Comparison of ENCODE assay signal across 34 mouse cellular contexts in genomic region chr12:110705419-110705818, GRCm38 (mm10). TPM values are rescaled to one million over a fixed set of nuclear protein-coding genes. Genes with fewer than 3 reads are reported as not detected.
"Had no signal": no experiment of that assay in that cellular context is flagged by ENCODE, and none has a peak within 500 bp of the region (broad histone marks: within the 10 kb centered on the region; RNA-seq: fewer than 3 reads in every experiment).

No protein-coding gene starts in this region.

RNA-seq across cellular contexts. Expression of gene 1700001K19Rik, which starts 23.0 kb away (rescaled TPM):
- total RNA-seq: left cerebral cortex, adult 2 months; left cerebral cortex, adult 8-10 months; left cerebral cortex, postnatal 10 days; left cerebral cortex, postnatal 14 days; left cerebral cortex, postnatal 25 days; left cerebral cortex, postnatal 36 days; left cerebral cortex, postnatal 4 days; liver, adult 2 months; megakaryocyte progenitor cell, adult 5-6 weeks; megakaryocyte, adult 5-6 weeks; megakaryocyte-erythroid progenitor cell, adult 5-6 weeks; midbrain, postnatal 0 days; monocyte, adult 5-6 weeks had no signal
- polyA plus RNA-seq: limb, embryonic 10.5 days; limb, embryonic 12.5 days; limb, embryonic 13.5 days; liver, adult 2 months; liver, embryonic 11.5 days; liver, embryonic 12.5 days; liver, embryonic 13.5 days; liver, embryonic 14.5 days; liver, embryonic 15.5 days; liver, embryonic 16.5 days; liver, postnatal 0 days; lung, adult 2 months; lung, embryonic 14.5 days; lung, embryonic 15.5 days; lung, embryonic 16.5 days; lung, postnatal 0 days; midbrain, embryonic 10.5 days; midbrain, embryonic 12.5 days; midbrain, embryonic 14.5 days; midbrain, embryonic 15.5 days; midbrain, embryonic 16.5 days; midbrain, postnatal 0 days; neural tube, embryonic 11.5 days had no signal
